Mouse (Mus musculus) megakaryocyte, embryonic 14.5 days (primary cell): ENCODE results near the gene Taok3.

ENCODE experiments used
- FLI1 ChIP-seq: IDR thresholded peaks from 2 replicates; pipeline ENCODE4 v1.6.1; 2012; ENCODE audit warnings: low read length, inconsistent platforms, mixed read lengths
- GATA1 ChIP-seq: IDR thresholded peaks from 3 replicates; pipeline ENCODE4 v1.6.1; 2012; ENCODE audit warnings: mixed read lengths, low read length, inconsistent platforms, borderline replicate concordance

- TF ChIP-seq GATA1: no peak
- TF ChIP-seq FLI1: no peak
Observed at GRCm38 (mm10) chr5:117108292-117108691, 11.6 kb upstream of the Taok3 start.
